Mouse (Mus musculus): ENCODE measurements around the gene Fam241a. TPM values are rescaled to one million over a fixed set of nuclear protein-coding genes. Genes with fewer than 3 reads are reported as not detected.

Fam241a gene
- total and polyA plus RNA-seq, 3 experiments = 1.6 to 12.7 (median 5.3) TPM

DNA sequence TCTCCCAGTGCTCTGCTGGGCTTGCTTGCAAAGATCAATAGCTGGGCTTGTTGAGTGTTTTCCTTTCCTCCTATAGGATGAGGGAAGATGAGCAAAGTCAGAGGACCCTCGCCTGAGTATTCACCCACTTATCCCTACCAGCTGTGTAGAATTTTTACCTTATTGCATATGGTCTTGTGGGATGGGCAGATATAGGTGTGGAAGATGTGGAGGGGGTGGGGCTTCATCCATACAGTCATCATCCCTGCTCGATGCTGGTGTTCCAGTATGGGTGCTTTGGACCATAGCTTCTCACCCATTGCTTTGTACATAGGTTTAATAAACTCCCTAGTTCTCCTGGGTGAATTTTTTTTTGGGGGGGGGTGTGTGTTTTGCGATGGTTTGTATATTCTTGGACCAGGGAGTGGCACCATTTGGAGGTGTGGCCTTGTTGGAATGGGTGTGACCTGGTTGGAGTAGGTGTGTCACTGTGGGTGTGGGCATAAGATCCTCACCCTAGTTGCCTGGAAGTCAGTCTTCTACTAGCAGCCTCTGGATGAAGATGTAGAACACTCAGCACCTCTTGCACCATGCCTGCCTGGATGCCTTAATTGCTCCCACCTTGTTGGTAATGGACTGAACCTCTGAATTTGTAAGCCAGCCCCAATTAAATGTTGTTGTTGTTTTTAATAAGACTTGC is 19.7 kb upstream of the Fam241a start:
- no peaks in the 10 kb centered on the region for H3K79me2 ChIP-seq (replicated peaks; ENCODE audit: control insufficient read depth, extremely low read depth, insufficient read depth, poor library complexity, severe bottlenecking)
- peaks cover 0 to 12% of the 10 kb centered on the region in 2 experiments; a peak in 2 of 4 replicates for H3K4me1 ChIP-seq (ENCODE audit: control insufficient read depth in 1 of 2, insufficient read depth in 2 of 2)
- no peak for DNase-seq (ENCODE audit: extremely low read depth)
- no peak for TF ChIP-seq MYC (IDR thresholded peaks at IDR 0.05; ENCODE audit: low read depth, low read length)
- no peak for TF ChIP-seq MAX (IDR thresholded peaks at IDR 0.05; ENCODE audit: low read length)
- TF ChIP-seq CHD1 (IDR thresholded peaks at IDR 0.05; ENCODE audit: low read depth, low read length) = no peak
- no peak for TF ChIP-seq TBP (conservative IDR thresholded peaks at IDR 0.05; ENCODE audit: low read depth, low read length)
- no peak for TF ChIP-seq JUND (conservative IDR thresholded peaks at IDR 0.05; ENCODE audit: low read depth, low read length)
- no peak for TF ChIP-seq USF1 (IDR thresholded peaks at IDR 0.05; ENCODE audit: low read depth, low read length)
- no peak for TF ChIP-seq NELFE (IDR thresholded peaks at IDR 0.05; ENCODE audit: low read depth, low read length)
- no peak for TF ChIP-seq MEF2A (IDR thresholded peaks at IDR 0.05; ENCODE audit: borderline replicate concordance, low read depth, low read length)
- TF ChIP-seq CHD2 (IDR thresholded peaks at IDR 0.05; ENCODE audit: low read length) = no peak
- TF ChIP-seq MAFK (IDR thresholded peaks at IDR 0.05; ENCODE audit: insufficient replicate concordance, low read length) = no peak
- no peak for TF ChIP-seq KAT2A (IDR thresholded peaks at IDR 0.05; ENCODE audit: insufficient replicate concordance, low read length)
- TF ChIP-seq BHLHE40 (IDR thresholded peaks at IDR 0.05; ENCODE audit: low read depth, low read length) = no peak
- TF ChIP-seq JUN (IDR thresholded peaks at IDR 0.05; ENCODE audit: insufficient read depth, low read depth, low read length) = no peak
- no peak for TF ChIP-seq RCOR1 (conservative IDR thresholded peaks at IDR 0.05; ENCODE audit: low read depth, low read length)
- no peak for TF ChIP-seq POLR2A (IDR thresholded peaks at IDR 0.05; ENCODE audit: low read depth, low read length)
- no peak for TF ChIP-seq GABPA (IDR thresholded peaks at IDR 0.05; ENCODE audit: insufficient replicate concordance, low read depth, low read length)
- no peak for TF ChIP-seq USF2 (conservative IDR thresholded peaks at IDR 0.05; ENCODE audit: low read depth, low read length)
- no peak for TF ChIP-seq MXI1 (IDR thresholded peaks at IDR 0.05; ENCODE audit: low read depth, low read length)
- H3K27me3 ChIP-seq (replicated peaks) = no peaks in the 10 kb centered on the region
- H3K27ac ChIP-seq (ENCODE audit: insufficient read depth, low read depth) = no peak overlapping the region
- H3K4me3 ChIP-seq (replicated peaks in 1 of 3; ENCODE audit: low read depth in 2 of 3, low read length in 2 of 3, poor library complexity in 1 of 3) = no peak overlapping the region
- H3K4me2 ChIP-seq (ENCODE audit: insufficient read depth, low read depth, poor library complexity, severe bottlenecking) = no peak overlapping the region
- in situ Hi-C loops (cut with MboI; ENCODE audit: low pct_ligation_motif_present, low pct_unique_long_range_greater_than_20kb, low sequenced_read_pairs) = no loop called here
- H3K36me3 ChIP-seq (replicated peaks in 1 of 2; ENCODE audit: control insufficient read depth in 1 of 2, insufficient read depth in 1 of 2, low read length in 1 of 2) = no peaks in the 10 kb centered on the region
- H3K9me3 ChIP-seq (replicated peaks; ENCODE audit: low read length) = no peaks in the 10 kb centered on the region
- dilution Hi-C loops (cut with MboI; ENCODE audit: extremely low pct_ligation_motif_present, extremely low pct_unique_long_range_greater_than_20kb, low sequenced_read_pairs) = no loop called here
- no peak overlapping the region for H3K9ac ChIP-seq (ENCODE audit: insufficient read depth, low read depth)

DNA sequence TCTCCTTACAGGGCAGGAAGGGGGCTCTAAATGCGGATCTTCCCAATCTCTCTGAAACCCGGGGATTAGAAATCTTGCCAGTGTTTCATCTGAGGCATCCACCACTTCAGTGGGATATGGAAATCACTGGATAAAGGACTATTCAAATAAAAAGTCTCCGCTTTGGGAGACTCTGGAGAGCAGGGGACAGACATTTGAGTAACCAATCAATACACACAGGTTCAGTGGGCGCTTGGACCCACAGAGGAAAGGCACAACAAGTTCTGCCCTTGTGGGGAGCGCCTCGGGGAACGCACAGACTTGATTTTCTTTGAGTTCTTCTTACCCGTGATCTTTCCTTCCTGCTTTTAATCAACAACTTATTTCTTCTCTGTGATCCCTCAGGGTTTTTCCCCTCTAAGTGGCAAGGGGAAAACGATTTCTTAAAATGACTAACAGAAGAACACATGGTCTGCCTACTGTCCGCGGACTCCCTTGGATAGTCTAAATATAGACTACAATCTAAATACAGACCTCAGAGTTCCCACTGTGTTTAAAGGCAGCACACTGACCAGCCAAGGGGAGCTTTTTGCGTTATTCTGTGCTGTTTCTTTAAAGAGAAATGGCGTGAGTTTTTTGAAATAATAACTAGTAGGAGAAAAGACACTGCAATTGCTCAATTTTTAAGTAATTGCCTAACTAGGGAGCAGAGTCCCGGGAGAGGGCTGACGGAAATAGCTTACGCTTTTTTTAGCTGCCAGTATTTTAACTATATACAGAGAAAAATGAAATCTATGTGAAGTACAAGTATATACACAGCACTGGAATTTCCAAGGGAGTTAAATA is 18.0 kb upstream of the Fam241a start:
- no peak overlapping the region; the same call in 1 of the 2 replicates for H3K9ac ChIP-seq (ENCODE audit: insufficient read depth, low read depth)
- no peaks in the 10 kb centered on the region for H3K27me3 ChIP-seq (replicated peaks)
- peak overlapping the region; percentile 75 for H3K4me2 ChIP-seq (ENCODE audit: insufficient read depth, low read depth, poor library complexity, severe bottlenecking)
- H3K4me1 ChIP-seq (ENCODE audit: control insufficient read depth in 1 of 2, insufficient read depth in 2 of 2) = peaks cover 0 to 12% of the 10 kb centered on the region in 2 experiments; a peak in 2 of 4 replicates
- DNase-seq (ENCODE audit: extremely low read depth) = peak; percentile 47
- H3K9me3 ChIP-seq (replicated peaks; ENCODE audit: low read length) = peaks cover 3% of the 10 kb centered on the region
- no peaks in the 10 kb centered on the region for H3K79me2 ChIP-seq (replicated peaks; ENCODE audit: control insufficient read depth, extremely low read depth, insufficient read depth, poor library complexity, severe bottlenecking)
- H3K36me3 ChIP-seq (replicated peaks in 1 of 2; ENCODE audit: control insufficient read depth in 1 of 2, insufficient read depth in 1 of 2, low read length in 1 of 2) = no peaks in the 10 kb centered on the region
- in situ Hi-C loops (cut with MboI; ENCODE audit: low pct_ligation_motif_present, low pct_unique_long_range_greater_than_20kb, low sequenced_read_pairs) (no loop called here), dilution Hi-C loops (cut with MboI; ENCODE audit: extremely low pct_ligation_motif_present, extremely low pct_unique_long_range_greater_than_20kb, low sequenced_read_pairs) (no loop called here)
- TF ChIP-seq USF1 (IDR thresholded peaks at IDR 0.05; ENCODE audit: low read depth, low read length) (no peak), CHD1 (IDR thresholded peaks at IDR 0.05; ENCODE audit: low read depth, low read length) (no peak), POLR2A (IDR thresholded peaks at IDR 0.05; ENCODE audit: low read depth, low read length) (no peak), SIN3A (IDR thresholded peaks at IDR 0.05; ENCODE audit: low read length) (no peak), ETS1 (conservative IDR thresholded peaks at IDR 0.05; ENCODE audit: low read depth, low read length) (peak; percentile 63), IRF4 (IDR thresholded peaks at IDR 0.05; ENCODE audit: low read depth, low read length) (peak; percentile 77), MEF2A (IDR thresholded peaks at IDR 0.05; ENCODE audit: borderline replicate concordance, low read depth, low read length) (peak; percentile 89), NRF1 (IDR thresholded peaks at IDR 0.05; ENCODE audit: low read depth, low read length) (no peak), EP300 (IDR thresholded peaks at IDR 0.05; ENCODE audit: low read length) (peak; percentile 71), BHLHE40 (IDR thresholded peaks at IDR 0.05; ENCODE audit: low read depth, low read length) (peak; percentile 39)
- H3K27ac ChIP-seq (ENCODE audit: insufficient read depth, low read depth) = no peak overlapping the region
- no peak overlapping the region for H3K4me3 ChIP-seq (replicated peaks in 1 of 3; ENCODE audit: low read depth in 2 of 3, low read length in 2 of 3, poor library complexity in 1 of 3)
